Mouse (Mus musculus) liver, postnatal 0 days (tissue): ENCODE measurements around the gene Mrs2.

Experiments
- CTCF ChIP-seq: sonication (generic); IDR thresholded peaks from 2 replicates; pipeline ENCODE4 v1.5.1; 2016; ENCODE audit warnings: antibody characterized with exemption, low read depth
- EP300 ChIP-seq: IDR thresholded peaks from 2 replicates; pipeline ENCODE4 v1.6.1; 2016; ENCODE audit warnings: antibody characterized with exemption, low read depth, mild to moderate bottlenecking

DNA sequence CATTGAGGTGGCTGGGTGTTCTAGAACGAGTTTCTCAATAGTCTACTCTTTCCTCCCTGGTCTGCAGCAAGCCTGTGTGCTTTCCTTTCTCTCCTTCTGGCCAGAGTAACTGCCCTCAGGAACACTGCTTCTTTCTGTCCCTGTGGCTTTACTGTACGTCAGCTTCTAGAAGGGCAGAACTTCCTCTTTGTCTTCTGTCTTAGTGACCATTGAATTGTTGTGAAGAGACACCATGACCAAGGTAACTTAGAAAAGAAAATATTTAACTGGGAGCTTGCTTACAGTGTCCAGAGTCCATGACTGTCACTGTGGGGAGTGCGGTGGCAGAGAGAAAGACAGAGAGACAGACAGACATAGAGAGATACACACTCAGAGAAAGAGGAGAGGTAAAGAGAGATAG, 60.1 kb downstream of the Mrs2 start:
- TF ChIP-seq CTCF: no peak
- TF ChIP-seq EP300: no peak
